Mouse (Mus musculus) hindbrain, postnatal 0 days (tissue): ENCODE results near the gene Cend1. TPM values are rescaled to one million over a fixed set of nuclear protein-coding genes. Genes with fewer than 3 reads are reported as not detected.

Source experiments
- ATAC-seq: fragments of 200-750 bp; cut with Nextera tagmentation; 2 replicates; pipeline ENCODE4 v1.8.0; 2017; ENCODE audit warnings: mild to moderate bottlenecking, moderate TSS enrichment, moderate library complexity
- DNase-seq: peaks from one replicate; pipeline ENCODE4 v3.0.0-alpha.2; 2015; ENCODE audit warnings: low spot score
- H3K27ac ChIP-seq: fragments of 300-500 bp; sonication (generic); 2 replicates; pipeline ENCODE4 v1.5.1; 2014; ENCODE audit warnings: mild to moderate bottlenecking
- H3K27me3 ChIP-seq: fragments of 300-500 bp; sonication (generic); 2 replicates; pipeline ENCODE4 v1.6.1; 2014; ENCODE audit warnings: low read length, mixed read lengths; ENCODE audit not compliant: insufficient read depth
- H3K36me3 ChIP-seq: fragments of 300-500 bp; sonication (generic); 2 replicates; pipeline ENCODE4 v1.6.1; 2014; ENCODE audit warnings: low read length, mixed read lengths; ENCODE audit not compliant: insufficient read depth
- H3K4me1 ChIP-seq: fragments of 300-500 bp; sonication (generic); 2 replicates; pipeline ENCODE4 v1.6.1; 2014; ENCODE audit warnings: antibody characterized with exemption, low read length, mixed read lengths; ENCODE audit not compliant: insufficient read depth
- H3K4me2 ChIP-seq: fragments of 300-500 bp; sonication (generic); 2 replicates; pipeline ENCODE4 v1.6.1; 2014; ENCODE audit warnings: low read depth, mild to moderate bottlenecking, low read length, moderate library complexity, mixed read lengths
- H3K4me3 ChIP-seq: fragments of 300-500 bp; sonication (generic); 2 replicates; pipeline ENCODE4 v1.5.1; 2014; ENCODE audit warnings: low read length
- H3K9ac ChIP-seq: fragments of 300-500 bp; sonication (generic); replicated peaks from 2 replicates; pipeline ENCODE4 v1.6.1; 2014; ENCODE audit warnings: mild to moderate bottlenecking, low read length, moderate library complexity, mixed read lengths
- H3K9me3 ChIP-seq: fragments of 300-500 bp; sonication (generic); 2 replicates; pipeline ENCODE4 v1.6.1; 2016; ENCODE audit warnings: low read length, mixed read lengths
- CTCF ChIP-seq: IDR thresholded peaks from 2 replicates; pipeline ENCODE4 v1.5.1; 2016; ENCODE audit warnings: antibody characterized with exemption, control low read depth, low read depth
- WGBS: fragments of 180-500 bp; shearing (Covaris S2); extraction: QIAGEN DNeasy Blood & Tissue Kit; methylation state at CpG from one replicate; pipeline ENCODE4 v1.1.7; 2014; 5-methylcytosine and 5-hydroxymethylcytosine counted together
- polyA plus RNA-seq: library from polyadenylated mRNA; unstranded; fragments of >200 nt; fragmentation: Nextera tagmentation; extraction: Ambion mirVana; gene quantifications from 2 replicates; pipeline ENCODE4 v1.2.1, GENCODE M21; 2015
- total RNA-seq: library from RNA; depleted of rRNA; stranded (reverse); fragments of >200 nt; gene quantifications from 2 replicates; pipeline ENCODE4 v1.2.3, GENCODE M21; 2014; rRNA removed

Gene Cend1
- total RNA-seq = 208 and 246 TPM in 2 replicates
- 219 and 255 TPM in 2 replicates for polyA plus RNA-seq

GRCm38 (mm10) chr7:141429310-141429709, at the start of gene Cend1:
TSS of gene Cend1 (minus strand) at chr7:141429491.
- Histone ChIP-seq H3K36me3 (peaks cover 16% of the 10 kb centered on the region; the same call in 1 of the 2 replicates), H3K4me2 (peak within 1 kb of the TSS; percentile 66)

DNA sequence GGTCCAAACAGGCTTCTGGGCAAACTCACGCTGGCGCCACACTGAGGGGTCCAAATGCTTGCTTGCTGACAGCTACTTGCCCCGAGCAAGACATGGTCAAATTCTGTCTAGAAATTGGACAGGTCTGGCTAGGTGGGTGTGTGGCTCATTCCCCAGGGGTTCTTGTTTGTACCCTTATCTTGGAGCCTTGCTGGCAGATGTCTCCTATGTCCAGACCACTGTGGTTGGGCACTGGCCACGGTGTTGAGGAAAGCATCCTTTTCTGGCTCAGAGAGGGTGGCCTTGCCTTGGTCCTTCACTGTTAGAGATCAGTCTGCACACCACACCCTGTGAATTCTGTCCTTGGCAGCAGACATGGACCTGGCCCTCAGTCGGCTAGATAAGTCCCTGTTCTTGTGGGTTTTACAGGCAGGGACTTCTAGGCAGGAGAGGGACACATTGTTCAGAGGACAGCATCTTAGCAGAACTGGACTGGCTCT, 49.0 kb upstream of the Cend1 start:
- Histone ChIP-seq H3K27me3 (no peaks in the 10 kb centered on the region), H3K4me1 (peaks cover 18% of the 10 kb centered on the region), H3K9ac (no peak overlapping the region), H3K9me3 (no peaks in the 10 kb centered on the region), H3K27ac (no peak overlapping the region), H3K4me3 (no peak overlapping the region), H3K4me2 (no peak overlapping the region), H3K36me3 (no peaks in the 10 kb centered on the region)
- no peak for DNase-seq
- WGBS = 73% methylated on average over 5 of the region's 5 CpGs
- ATAC-seq = no peak
- TF ChIP-seq CTCF = no peak

More at GRCm38 (mm10) chr7:141429310-141429709, at the start of gene Cend1:
- TF ChIP-seq CTCF = peak; percentile 16; the same call in 1 of the 2 replicates
- H3K4me1 ChIP-seq = peaks cover 11% of the 10 kb centered on the region; the same call in 1 of the 2 replicates
- peak within 1 kb of the TSS; percentile 46 for H3K4me3 ChIP-seq
- WGBS = 2% methylated on average over 19 of the region's 19 CpGs
- H3K27ac ChIP-seq = peak within 1 kb of the TSS; percentile 88
- no peaks in the 10 kb centered on the region for H3K9me3 ChIP-seq
- peak; percentile 90 for DNase-seq
- H3K9ac ChIP-seq = peak within 1 kb of the TSS; percentile 72
- no peaks in the 10 kb centered on the region for H3K27me3 ChIP-seq
- peak; percentile 80 for ATAC-seq

- no peak overlapping the region for H3K4me3 ChIP-seq
- no peak for DNase-seq
- no peak overlapping the region for H3K9ac ChIP-seq
- peaks cover 18% of the 10 kb centered on the region for H3K4me1 ChIP-seq
- H3K4me2 ChIP-seq = no peak overlapping the region
- peaks cover under 1% of the 10 kb centered on the region for H3K36me3 ChIP-seq
- 76% methylated on average over 4 of the region's 4 CpGs for WGBS
- TF ChIP-seq CTCF = no peak
- no peaks in the 10 kb centered on the region for H3K9me3 ChIP-seq
- no peaks in the 10 kb centered on the region for H3K27me3 ChIP-seq
- peak overlapping the region; percentile 80; the same call in 1 of the 2 replicates for H3K27ac ChIP-seq
- ATAC-seq = no peak
These were observed 48.4 kb upstream of the Cend1 start for GRCm38 (mm10) chr7:141477578-141478269.

DNA sequence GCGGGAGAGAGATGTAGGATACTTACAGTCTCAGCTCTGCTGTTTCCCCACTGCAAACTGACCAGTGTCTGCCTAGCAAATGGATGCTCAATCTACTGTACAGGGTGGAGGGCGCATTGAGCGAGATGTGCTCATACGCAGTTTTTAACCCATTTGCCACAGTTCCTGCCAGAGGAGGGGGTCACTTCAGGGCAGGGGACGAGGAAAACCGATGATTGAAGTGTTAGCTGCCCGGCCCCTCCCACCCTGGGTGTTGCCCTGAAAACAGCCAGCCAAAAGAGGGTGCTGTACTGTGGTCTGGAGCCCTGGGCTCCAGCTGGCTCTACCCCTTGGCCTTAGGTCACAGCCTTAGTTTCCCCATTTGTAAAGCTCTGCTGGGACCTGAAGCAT, 47.7 kb upstream of the Cend1 start:
- 20% methylated on average over 7 of the region's 7 CpGs for WGBS

DNA sequence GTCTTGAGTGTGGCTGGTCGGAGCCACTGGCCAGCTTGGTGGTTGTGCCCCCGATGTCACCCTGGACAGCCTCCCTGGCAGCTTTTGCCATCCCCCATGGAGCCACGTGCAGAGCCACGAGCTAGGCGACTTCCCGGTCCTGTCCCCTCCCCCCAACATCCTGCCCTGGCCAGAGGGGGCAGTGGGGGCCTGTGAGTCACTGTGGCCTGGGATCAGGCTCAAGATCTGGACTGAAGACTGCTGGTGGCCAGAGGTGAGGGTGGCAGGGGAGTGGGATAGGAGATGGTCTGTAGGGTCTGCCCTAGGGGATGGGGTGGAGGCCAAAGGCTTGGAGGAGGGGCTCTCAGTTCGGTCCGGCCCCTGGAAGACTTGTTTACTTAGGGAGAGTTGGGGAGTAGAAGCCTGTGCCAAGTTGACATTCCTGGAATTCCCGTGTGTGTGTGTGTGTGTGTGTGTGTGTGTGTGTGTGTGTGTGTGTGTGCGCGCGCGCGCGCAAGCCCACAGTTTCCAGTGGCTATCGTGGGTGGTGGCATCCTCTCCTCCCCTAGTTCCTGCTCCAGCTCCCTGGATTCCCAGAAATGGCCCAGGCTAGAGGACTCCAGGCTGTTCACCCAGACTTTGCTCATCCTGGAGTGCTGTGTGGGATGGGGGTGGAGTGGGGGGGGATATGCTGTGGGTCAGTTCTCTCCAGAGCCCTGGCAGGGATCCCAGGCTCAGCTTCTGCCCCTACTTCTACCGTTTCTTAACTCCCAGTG, 47.1 kb upstream of the Cend1 start:
- H3K27ac ChIP-seq = peak overlapping the region; percentile 80
- H3K27me3 ChIP-seq = no peaks in the 10 kb centered on the region
- peaks cover 18% of the 10 kb centered on the region for H3K4me1 ChIP-seq
- no peak overlapping the region; the same call in none of the 2 replicates for H3K9ac ChIP-seq
- H3K4me3 ChIP-seq = 0 out of 2 replicates have a peak overlapping the region, but pooled peaks have one; percentile 7
- peak; percentile 50 for DNase-seq
- H3K9me3 ChIP-seq = no peaks in the 10 kb centered on the region
- peak overlapping the region; percentile 77 for H3K4me2 ChIP-seq
- H3K36me3 ChIP-seq = peaks cover 9% of the 10 kb centered on the region
- peak; percentile 41; the same call in 1 of the 2 replicates for TF ChIP-seq CTCF
- WGBS = 6% methylated on average over 17 of the region's 17 CpGs
- ATAC-seq = peak; percentile 8; the same call in 1 of the 2 replicates

More for the DNA sequence above, 47.7 kb upstream of the Cend1 start:
- no peak; the same call in 1 of the 2 replicates for TF ChIP-seq CTCF
- H3K27ac ChIP-seq = peak overlapping the region; percentile 80; the same call in 1 of the 2 replicates
- no peak for ATAC-seq
- H3K4me2 ChIP-seq = peak overlapping the region; percentile 77
- H3K4me1 ChIP-seq = peaks cover 18% of the 10 kb centered on the region
- no peak overlapping the region; the same call in 1 of the 2 replicates for H3K9ac ChIP-seq
- H3K9me3 ChIP-seq = no peaks in the 10 kb centered on the region
- no peaks in the 10 kb centered on the region for H3K27me3 ChIP-seq
- DNase-seq = no peak
- H3K4me3 ChIP-seq = 0 out of 2 replicates have a peak overlapping the region, but pooled peaks have one; percentile 7
- H3K36me3 ChIP-seq = peaks cover 8% of the 10 kb centered on the region

DNA sequence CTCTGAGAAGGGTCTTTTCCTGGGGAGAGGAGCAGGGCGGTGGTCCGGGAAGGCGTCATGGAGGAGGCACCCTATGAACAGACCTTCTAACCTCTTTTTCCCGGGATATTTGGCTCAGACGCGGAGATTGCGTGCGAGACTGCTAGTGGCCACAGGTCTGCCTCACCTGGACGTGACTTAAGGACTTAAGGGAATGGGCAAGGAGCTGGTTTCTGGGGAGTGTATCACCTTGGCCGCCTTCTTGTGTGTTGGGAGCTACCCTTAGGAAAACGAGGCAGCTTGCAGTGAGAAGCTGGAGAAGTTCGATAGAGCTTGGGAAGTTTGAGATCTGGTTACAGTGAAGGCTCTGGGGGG, 46.5 kb upstream of the Cend1 start:
- Histone ChIP-seq H3K4me3 (peak overlapping the region; percentile 60), H3K4me1 (peaks cover 14% of the 10 kb centered on the region), H3K9me3 (no peaks in the 10 kb centered on the region), H3K27ac (peak overlapping the region; percentile 80; the same call in 1 of the 2 replicates), H3K9ac (peak overlapping the region; percentile 87), H3K36me3 (peaks cover 12% of the 10 kb centered on the region), H3K4me2 (peak overlapping the region; percentile 77), H3K27me3 (no peaks in the 10 kb centered on the region)
- 3% methylated on average over 12 of the region's 12 CpGs for WGBS
- DNase-seq = no peak
- no peak for TF ChIP-seq CTCF
- ATAC-seq = peak; percentile 2; the same call in 1 of the 2 replicates
